Mouse (Mus musculus) megakaryocyte, embryonic 14.5 days (primary cell): ENCODE measurements around the gene Rassf5.

ENCODE experiments used
- FLI1 ChIP-seq: IDR thresholded peaks from 2 replicates; pipeline ENCODE4 v1.6.1; 2012; ENCODE audit warnings: low read length, inconsistent platforms, mixed read lengths
- GATA1 ChIP-seq: IDR thresholded peaks from 3 replicates; pipeline ENCODE4 v1.6.1; 2012; ENCODE audit warnings: mixed read lengths, low read length, inconsistent platforms, borderline replicate concordance

GRCm38 (mm10) chr1:131174299-131174861, 70.7 kb downstream of the Rassf5 start:
- no peak for TF ChIP-seq FLI1
- TF ChIP-seq GATA1: no peak
